Mouse (Mus musculus): ENCODE measurements around the gene Rabgap1l. TPM values are rescaled to one million over a fixed set of nuclear protein-coding genes. Genes with fewer than 3 reads are reported as not detected.

Rabgap1l gene
- total RNA-seq, 2 experiments from 2014 or later = 189 to 200 TPM

GRCm38 (mm10) chr1:160535649-160536048 is 257.4 kb downstream of the Rabgap1l start:
- DNase-seq (ENCODE audit: low spot score in 2 of 2) = no peak
- intact Hi-C loops (cut with DNase I) = no loop called here

- intact Hi-C loops (cut with DNase I) = no loop called here
- DNase-seq (ENCODE audit: low spot score in 2 of 2) = peak; percentile 55 to 80
Observed at GRCm38 (mm10) chr1:160534571-160535335, 258.3 kb downstream of the Rabgap1l start.

- intact Hi-C loops (cut with DNase I) = no loop called here
Observed at GRCm38 (mm10) chr1:160533209-160533820, 259.7 kb downstream of the Rabgap1l start.

GRCm38 (mm10) chr1:160531402-160531801 is 261.6 kb downstream of the Rabgap1l start:
- peak; percentile 28 to 61 for DNase-seq (ENCODE audit: low spot score in 2 of 2)
- intact Hi-C loops (cut with DNase I) = no loop called here

More at GRCm38 (mm10) chr1:160533209-160533820, 259.7 kb downstream of the Rabgap1l start:
- DNase-seq (ENCODE audit: low spot score in 2 of 2) = no peak

GRCm38 (mm10) chr1:160521918-160522317 is 271.1 kb downstream of the Rabgap1l start:
- intact Hi-C loops (cut with DNase I) = no loop called here
- no peak for DNase-seq (ENCODE audit: low spot score in 2 of 2)

GRCm38 (mm10) chr1:160520665-160521064 is 272.3 kb downstream of the Rabgap1l start:
- no peak for DNase-seq (ENCODE audit: low spot score in 2 of 2)
- intact Hi-C loops (cut with DNase I) = no loop called here

GRCm38 (mm10) chr1:160519896-160520465 is 273.0 kb downstream of the Rabgap1l start:
- intact Hi-C loops (cut with DNase I) = no loop called here
- DNase-seq (ENCODE audit: low spot score in 2 of 2) = no peak

GRCm38 (mm10) chr1:160518552-160518951 is 274.5 kb downstream of the Rabgap1l start:
- DNase-seq (ENCODE audit: low spot score in 2 of 2) = no peak
- intact Hi-C loops (cut with DNase I) = no loop called here

GRCm38 (mm10) chr1:160507766-160508165 is 285.2 kb downstream of the Rabgap1l start:
- DNase-seq (ENCODE audit: low spot score in 2 of 2) = no peak
- intact Hi-C loops (cut with DNase I) = no loop called here

GRCm38 (mm10) chr1:160496906-160497577 is 296.0 kb downstream of the Rabgap1l start:
- no peak for DNase-seq (ENCODE audit: low spot score in 2 of 2)
- intact Hi-C loops (cut with DNase I) = no loop called here

GRCm38 (mm10) chr1:160485731-160486130 is 307.3 kb downstream of the Rabgap1l start:
- no peak for DNase-seq (ENCODE audit: low spot score in 2 of 2)
- intact Hi-C loops (cut with DNase I) = no loop called here

- intact Hi-C loops (cut with DNase I) = no loop called here
- DNase-seq (ENCODE audit: low spot score in 2 of 2) = no peak
Observed at GRCm38 (mm10) chr1:160485028-160485427, 308.0 kb downstream of the Rabgap1l start.

GRCm38 (mm10) chr1:160481643-160482042 is 311.4 kb downstream of the Rabgap1l start:
- peak in 1 of 2 experiments; percentile 55 for DNase-seq (ENCODE audit: low spot score in 2 of 2)
- intact Hi-C loops (cut with DNase I) = no loop called here

GRCm38 (mm10) chr1:160467443-160467842 is 325.6 kb downstream of the Rabgap1l start:
- no peak for DNase-seq (ENCODE audit: low spot score in 2 of 2)
- intact Hi-C loops (cut with DNase I) = loop anchor here (5.0 kb wide), 1 partner anchor 60 kb away; no protein-coding TSS in a partner anchor

GRCm38 (mm10) chr1:160465186-160465585 is 327.8 kb downstream of the Rabgap1l start:
- intact Hi-C loops (cut with DNase I) = loop anchor here (5.0 kb wide), 1 partner anchor 62 kb away; no protein-coding TSS in a partner anchor
- DNase-seq (ENCODE audit: low spot score in 2 of 2) = peak in 1 of 2 experiments; percentile 86

- DNase-seq (ENCODE audit: low spot score in 2 of 2) = no peak
- intact Hi-C loops (cut with DNase I) = no loop called here
Observed at GRCm38 (mm10) chr1:160464148-160464547, 328.9 kb downstream of the Rabgap1l start.

GRCm38 (mm10) chr1:160460346-160460745 is 332.7 kb downstream of the Rabgap1l start:
- no peak for DNase-seq (ENCODE audit: low spot score in 2 of 2)
- intact Hi-C loops (cut with DNase I) = no loop called here

- intact Hi-C loops (cut with DNase I) = no loop called here
- no peak for DNase-seq (ENCODE audit: low spot score in 2 of 2)
Observed at GRCm38 (mm10) chr1:160451663-160452062, 341.3 kb downstream of the Rabgap1l start.

GRCm38 (mm10) chr1:160448681-160449080 is 344.3 kb downstream of the Rabgap1l start:
- intact Hi-C loops (cut with DNase I) = no loop called here
- DNase-seq (ENCODE audit: low spot score in 2 of 2) = no peak

GRCm38 (mm10) chr1:160446823-160447222 is 346.2 kb downstream of the Rabgap1l start:
- no peak for DNase-seq (ENCODE audit: low spot score in 2 of 2)
- intact Hi-C loops (cut with DNase I) = no loop called here
